Mouse (Mus musculus): ENCODE results near the gene Gm21788. TPM values are rescaled to one million over a fixed set of nuclear protein-coding genes. Genes with fewer than 3 reads are reported as not detected.
"Not testable (repeated sequence)": the region's sequence is repeated elsewhere in the genome, so short reads cannot be mapped to it uniquely, and the experiment has no call there.

The Gm21788 gene
- not detected in 2 replicates for polyA plus RNA-seq (2012; rRNA removed)

DNA sequence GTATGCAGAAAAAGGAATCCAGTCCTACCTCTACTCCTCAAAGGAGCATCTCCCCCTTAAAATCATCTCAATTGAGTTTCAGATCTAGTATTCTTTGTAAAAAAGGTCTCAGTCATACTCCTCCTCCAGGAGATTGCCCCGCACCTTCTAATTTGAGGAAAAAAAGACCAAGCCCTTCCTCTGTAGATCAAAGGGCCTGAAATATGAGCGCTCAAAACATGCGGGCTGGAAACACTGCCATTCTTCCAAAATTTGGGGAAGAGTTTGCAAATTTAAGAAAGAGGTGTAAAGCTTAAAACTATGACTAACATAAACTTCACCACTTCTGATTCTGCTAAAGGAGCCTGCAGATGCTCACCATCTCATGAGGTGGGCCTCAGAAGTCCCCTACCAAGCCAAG lies at the start of gene Gm21788:
Gene Gm21788, plus strand, starts transcription at position 301 of the 400 bp plus-strand sequence.
- not testable (repeated sequence) for H3K27me3 ChIP-seq (ENCODE audit: control insufficient read depth, insufficient read depth, low read length); H3K4me1 ChIP-seq (replicated peaks; ENCODE audit: control insufficient read depth, insufficient read depth, low read length); DNase-seq; H3K36me3 ChIP-seq (ENCODE audit: control insufficient read depth, insufficient read depth, low read length); H3K4me3 ChIP-seq (ENCODE audit: control insufficient read depth, insufficient read depth, low read length); H3K27ac ChIP-seq (ENCODE audit: control insufficient read depth, insufficient read depth, low read length)
- no CpG with 5 or more reads among the region's 3 CpGs for WGBS

Other genes starting within 250 kb of the Gm21788 start
- gene Gm21244, start 235.7 kb upstream of the Gm21788 start, polyA plus RNA-seq (2012; rRNA removed): not detected in 2 replicates
- gene Gm28998, start 151.2 kb upstream of the Gm21788 start, polyA plus RNA-seq (2012; rRNA removed): not detected in 2 replicates
- gene Gm20826, start 233.5 kb downstream of the Gm21788 start, polyA plus RNA-seq (2012; rRNA removed): 0.03 TPM in 2 replicates